Mouse (Mus musculus) heart, postnatal 0 days (tissue): ENCODE measurements around the gene Olfr229.
"Not testable (repeated sequence)": the region's sequence is repeated elsewhere in the genome, so short reads cannot be mapped to it uniquely, and the experiment has no call there.

ENCODE experiments used
- CTCF ChIP-seq: IDR thresholded peaks from 2 replicates; pipeline ENCODE4 v1.5.1; 2016; ENCODE audit warnings: antibody characterized with exemption, control low read depth, low read depth
- EP300 ChIP-seq: IDR thresholded peaks from 2 replicates; pipeline ENCODE4 v1.6.1; 2016; ENCODE audit warnings: antibody characterized with exemption, low read depth

GRCm38 (mm10) chr9:39871986-39872385 lies 35.1 kb upstream of the Olfr229 start:
- TF ChIP-seq CTCF, EP300: not testable (repeated sequence)
